Mouse (Mus musculus) liver, postnatal 0 days (tissue): ENCODE measurements around the gene Pcsk1n.

Source experiments
- CTCF ChIP-seq: sonication (generic); IDR thresholded peaks from 2 replicates; pipeline ENCODE4 v1.5.1; 2016; ENCODE audit warnings: antibody characterized with exemption, low read depth
- EP300 ChIP-seq: IDR thresholded peaks from 2 replicates; pipeline ENCODE4 v1.6.1; 2016; ENCODE audit warnings: antibody characterized with exemption, low read depth, mild to moderate bottlenecking

DNA sequence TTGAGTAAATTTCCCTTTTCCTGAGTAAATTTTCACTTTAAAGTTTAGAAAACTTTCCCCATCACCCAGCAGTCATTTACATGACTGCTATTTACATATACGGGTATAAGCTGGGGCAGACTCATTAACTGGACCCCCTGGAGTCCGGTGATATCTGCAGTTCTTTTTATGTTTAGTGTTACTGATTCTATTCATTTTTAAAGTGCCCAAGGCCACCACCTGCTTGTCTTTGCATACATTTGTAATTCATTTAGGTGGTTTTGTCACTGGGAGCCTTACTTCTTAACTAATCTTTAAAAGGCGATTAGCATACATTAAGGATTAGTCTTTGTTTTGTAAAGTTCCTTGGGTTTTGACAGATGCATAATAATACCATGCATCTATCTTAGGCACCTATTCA, 49.8 kb upstream of the Pcsk1n start:
- TF ChIP-seq CTCF (no peak), EP300 (no peak)
